Mouse (Mus musculus) heart, adult 8-10 months (tissue): ENCODE measurements around the gene Gimap7. TPM values are rescaled to one million over a fixed set of nuclear protein-coding genes. Genes with fewer than 3 reads are reported as not detected.

Source experiments
- DNase-seq: peaks from one replicate; pipeline ENCODE4 v3.0.0; 2022; ENCODE audit warnings: low spot score
- total RNA-seq, 4 experiments: library from RNA; stranded (reverse); gene quantifications; 2 replicates each; pipeline ENCODE4 v1.2.4; 2022

The Gimap7 gene
- total RNA-seq, 4 experiments from 2014 or later = 0.22 to 0.78 (median 0.71) TPM; not detected in 1

DNA sequence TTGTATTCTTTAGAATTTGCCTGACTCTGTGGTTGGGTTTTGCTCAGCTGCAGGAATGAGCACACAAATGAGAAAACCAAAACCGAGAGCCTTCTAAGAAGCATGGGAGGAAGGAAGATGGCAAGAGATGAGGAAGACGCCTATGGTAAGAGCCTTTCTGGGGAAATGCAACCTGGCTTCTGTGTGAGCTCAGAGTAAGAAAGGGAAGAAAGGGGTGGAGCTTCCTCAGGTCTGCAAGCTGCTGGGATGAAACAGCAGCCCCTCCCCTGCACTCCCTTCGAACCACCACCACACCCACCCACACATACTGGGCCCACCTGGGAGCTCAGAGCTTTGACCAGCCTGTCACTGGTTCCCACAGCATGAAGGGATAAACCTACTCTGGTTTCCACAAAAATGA is 22.9 kb downstream of the Gimap7 start:
- no peak for DNase-seq

DNA sequence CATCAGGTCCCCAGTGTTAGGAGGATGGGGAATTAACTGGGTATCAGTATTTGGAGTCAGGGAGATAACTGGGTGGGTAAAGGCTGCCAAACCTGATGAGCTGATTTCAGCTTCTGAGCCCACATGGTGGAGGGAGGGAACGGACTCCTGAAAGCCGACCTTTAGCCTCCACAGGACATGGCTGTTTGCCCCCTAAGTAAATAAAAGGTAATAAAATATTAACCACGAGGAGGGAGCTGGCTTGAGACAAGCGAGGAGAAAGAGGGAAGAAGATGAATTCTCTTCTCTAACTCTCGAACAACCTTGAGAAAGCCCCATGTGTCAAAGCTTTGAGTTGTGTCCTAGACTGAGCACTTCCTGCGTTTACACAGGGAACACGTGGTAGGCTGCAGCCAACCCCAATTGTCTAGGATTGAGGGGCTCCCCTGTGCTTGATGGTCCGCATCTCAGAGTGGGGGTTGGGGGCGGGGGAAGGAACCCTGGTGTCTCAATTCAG is 23.3 kb downstream of the Gimap7 start:
- DNase-seq = no peak

DNA sequence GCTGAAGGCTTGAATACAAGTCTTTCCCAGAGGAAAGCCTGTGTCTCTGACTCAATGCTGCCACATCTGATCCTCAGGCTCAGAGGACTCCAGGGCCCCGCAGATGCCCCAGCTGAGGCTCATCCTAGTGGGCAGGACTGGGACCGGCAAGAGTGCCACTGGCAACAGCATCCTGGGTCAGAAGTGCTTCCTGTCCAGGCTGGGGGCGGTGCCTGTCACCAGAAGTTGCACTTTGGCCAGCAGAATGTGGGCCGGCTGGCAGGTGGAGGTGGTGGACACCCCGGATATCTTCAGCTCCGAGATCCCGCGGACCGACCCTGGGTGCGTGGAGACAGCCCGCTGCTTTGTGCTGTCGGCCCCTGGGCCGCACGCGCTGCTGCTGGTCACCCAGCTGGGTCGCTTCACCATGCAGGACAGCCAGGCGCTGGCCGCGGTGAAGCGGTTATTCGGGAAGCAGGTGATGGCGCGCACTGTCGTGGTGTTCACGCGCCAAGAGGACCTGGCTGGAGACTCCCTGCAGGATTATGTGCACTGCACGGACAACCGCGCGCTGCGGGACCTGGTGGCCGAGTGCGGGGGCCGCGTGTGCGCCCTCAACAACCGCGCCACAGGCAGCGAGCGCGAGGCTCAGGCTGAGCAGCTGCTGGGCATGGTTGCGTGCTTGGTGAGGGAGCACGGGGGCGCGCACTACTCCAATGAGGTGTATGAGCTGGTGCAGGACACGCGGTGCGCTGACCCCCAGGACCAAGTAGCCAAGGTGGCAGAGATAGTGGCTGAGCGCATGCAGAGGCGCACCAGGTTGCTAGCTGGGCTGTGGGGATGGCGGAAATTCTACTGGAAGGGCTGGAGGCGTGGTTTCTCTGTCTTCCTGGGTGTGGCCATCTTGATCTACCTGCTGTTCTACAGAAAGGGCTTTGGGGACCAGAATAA is 24.3 kb downstream of the Gimap7 start:
- DNase-seq = no peak

DNA sequence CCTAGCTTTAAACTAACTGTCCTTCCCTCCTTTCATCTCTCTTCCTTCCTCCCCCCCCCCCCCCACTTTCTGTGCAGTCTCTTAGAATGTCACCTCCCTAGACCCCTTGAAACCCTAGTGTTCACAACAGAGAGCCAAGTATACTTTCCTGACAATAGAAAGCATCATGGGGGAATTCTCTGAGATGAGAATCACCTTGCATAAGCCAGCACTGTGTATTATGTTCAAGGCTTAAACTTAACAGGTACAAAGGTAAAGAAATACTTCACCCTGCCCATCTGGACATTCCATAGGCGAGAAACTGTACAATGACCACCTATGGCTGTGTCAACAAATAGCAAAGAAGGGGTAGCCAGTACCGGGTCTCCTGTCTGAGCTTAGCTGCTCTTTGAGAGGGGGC is 27.1 kb downstream of the Gimap7 start:
- DNase-seq = no peak

DNA sequence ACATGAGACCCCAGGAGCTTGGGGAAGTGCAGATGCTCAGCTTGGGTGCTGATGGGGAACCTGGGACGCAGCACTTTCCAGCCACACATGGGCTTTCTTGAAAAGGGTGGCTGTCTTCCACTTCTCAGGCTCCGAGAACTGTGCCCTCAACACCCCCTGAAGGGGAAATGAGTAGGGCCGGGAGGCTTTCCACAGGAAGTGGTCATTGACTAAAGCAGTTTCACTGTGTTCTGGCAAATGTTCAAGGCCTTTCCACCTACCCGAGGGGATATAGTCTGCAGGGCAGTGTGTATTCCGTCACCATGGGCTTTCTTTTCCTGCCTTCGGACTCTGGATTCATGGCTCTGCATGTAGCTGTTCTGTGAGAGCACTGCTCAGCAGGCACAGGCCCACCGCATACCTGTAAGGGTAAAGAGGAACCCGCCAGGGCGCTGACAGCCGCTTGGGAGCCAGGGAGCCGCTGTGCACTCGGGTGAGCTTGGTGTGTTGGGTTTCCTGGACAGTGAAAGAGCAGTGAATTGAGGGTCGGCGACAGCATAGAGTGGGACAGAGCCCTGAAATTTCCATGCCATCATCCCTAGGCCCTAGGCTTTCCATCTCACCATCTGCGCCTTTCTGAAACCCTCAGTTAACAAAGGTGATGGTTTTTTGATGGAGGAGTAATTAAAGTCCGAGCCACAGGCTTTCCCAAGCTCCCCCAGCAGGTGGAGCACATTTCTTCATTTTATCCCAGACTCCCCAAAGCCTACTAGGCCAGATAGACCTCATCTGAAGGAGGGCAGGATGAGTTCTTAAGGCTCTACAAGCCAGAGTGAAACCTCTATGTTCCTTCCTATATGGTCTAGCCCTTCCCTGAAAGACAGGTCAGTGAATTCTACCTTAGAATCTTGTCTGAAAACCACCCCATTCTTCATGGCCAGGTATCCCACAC is 27.8 kb downstream of the Gimap7 start, which contains the start of gene Gimap5:
Gene Gimap5, plus strand, starts transcription at position 239 of the 931 bp plus-strand sequence.
- peak; percentile 76 for DNase-seq

DNA sequence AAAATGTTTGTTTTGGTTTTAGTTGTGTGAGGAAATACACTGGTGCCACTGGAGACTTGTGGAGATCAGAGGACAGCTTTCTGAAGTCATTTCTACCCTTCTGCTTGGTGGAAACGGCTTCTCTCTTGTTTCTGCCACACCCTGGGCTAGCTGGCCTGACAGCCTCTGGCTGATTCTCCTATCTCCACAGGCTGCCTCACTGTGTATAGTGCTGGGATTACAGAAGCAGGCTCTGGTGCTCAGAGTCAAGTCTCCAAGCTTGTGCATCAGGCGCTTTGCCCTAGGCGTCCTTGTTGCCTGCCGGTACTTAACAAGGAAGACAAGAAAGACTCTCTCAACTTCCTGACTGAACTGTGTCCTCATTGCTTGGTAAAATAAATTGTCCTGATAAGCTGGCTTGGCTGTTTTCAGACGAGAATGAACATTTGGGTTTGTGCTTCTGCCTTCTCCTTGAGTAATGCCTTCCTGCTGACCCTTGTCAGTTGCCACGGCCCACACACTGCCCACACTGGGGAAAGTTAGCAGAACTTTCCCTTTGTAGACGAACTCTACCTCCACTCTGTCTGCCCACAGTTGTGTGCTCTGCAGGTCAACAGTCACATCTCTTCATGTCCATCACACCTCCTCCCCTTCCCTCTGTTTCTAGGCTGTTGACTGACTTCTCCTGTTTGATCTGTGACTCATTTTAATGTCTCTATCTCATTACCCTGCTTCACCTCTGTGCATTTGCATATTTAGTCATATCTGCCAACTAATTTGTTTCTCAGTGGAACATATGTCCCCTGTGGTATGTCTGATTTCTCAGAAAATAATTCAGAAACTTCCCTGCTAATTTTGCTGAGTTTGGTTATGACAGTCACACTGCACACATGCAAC is 28.9 kb downstream of the Gimap7 start:
- DNase-seq = no peak

DNA sequence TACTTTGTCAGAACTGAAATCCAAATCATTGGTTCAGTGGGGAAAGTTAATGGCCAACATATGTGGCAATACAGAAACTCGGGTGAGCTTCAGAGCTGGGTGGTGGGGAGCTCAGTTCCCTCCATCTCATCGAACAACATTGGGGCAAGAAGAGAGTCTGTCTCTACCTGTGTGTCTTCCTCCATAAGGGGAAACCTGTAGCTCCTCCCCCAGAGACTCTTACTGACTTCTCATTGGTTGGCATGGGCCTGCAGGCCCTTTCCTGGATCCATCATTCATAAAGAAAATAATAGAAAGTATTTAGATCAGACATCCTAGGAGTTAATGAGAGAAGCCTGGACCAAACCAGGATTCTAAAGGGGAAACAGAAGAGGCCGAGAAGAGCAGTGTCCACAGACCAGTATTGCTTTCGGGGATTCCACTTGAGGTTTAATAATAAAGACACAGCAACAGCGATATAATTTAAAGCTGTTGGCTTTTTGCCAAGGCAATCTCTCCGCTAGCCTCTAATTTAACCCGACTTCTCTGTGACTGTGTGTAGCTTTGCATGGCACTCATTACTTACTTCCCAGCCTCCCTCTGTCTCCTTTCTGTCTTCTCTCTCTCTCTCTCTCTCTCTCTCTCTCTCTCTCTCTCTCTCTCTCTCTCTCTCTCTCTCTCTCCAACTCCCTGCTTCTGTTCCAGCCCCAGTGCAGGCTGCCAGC is 45.3 kb downstream of the Gimap7 start:
- no peak for DNase-seq

DNA sequence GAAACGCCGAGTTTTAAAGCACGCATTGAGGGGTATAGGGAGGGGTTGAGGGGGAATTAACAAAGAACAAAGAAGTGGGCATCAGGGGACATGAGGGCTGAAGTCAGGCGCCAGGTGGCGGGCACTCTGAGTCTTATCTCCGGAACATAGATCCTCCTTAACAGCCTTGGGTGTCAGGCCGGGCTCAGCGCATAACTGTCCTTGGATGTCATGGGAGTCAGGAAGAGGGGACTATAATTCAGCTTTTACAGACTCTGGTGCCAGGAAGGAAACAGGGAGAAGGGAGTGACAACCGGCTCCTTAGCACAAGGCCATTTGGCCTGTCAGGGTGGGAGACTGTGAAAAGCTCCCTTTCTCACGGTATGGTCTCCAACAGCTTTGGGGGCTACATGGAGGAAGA is 46.1 kb downstream of the Gimap7 start:
- DNase-seq = no peak

DNA sequence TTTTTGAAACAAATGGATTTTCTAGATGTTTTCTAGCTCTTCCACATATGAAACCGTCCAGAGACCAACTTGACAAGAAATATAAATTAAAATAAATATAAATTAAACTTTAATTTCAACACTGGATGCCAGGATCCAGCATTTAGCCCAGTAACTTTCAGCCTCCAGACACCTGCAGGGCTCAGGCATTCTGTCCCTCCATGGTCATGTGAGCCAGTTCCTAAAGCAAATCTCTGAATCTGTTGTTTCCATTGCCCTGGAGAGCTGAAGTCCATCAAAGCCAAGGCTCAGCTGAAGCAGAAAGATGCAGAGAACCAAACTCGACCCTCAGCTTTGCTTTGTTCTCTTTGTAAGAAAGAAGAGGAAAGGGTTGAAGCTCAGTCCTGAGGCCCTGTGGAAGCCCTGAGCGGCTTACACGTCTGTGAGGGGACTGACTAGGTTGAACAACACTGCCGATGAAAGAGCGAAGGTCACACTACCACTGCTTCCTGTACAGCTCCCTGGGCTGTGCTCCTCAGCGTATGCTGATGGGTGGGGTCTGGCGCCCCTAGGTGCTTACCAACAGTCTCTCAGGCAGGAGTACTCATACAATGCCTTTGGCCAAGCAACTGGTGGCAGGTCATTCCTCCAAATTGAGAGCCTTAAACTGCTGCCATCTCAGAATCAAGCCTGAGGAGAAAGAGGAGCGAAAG is 49.9 kb downstream of the Gimap7 start:
- no peak for DNase-seq

DNA sequence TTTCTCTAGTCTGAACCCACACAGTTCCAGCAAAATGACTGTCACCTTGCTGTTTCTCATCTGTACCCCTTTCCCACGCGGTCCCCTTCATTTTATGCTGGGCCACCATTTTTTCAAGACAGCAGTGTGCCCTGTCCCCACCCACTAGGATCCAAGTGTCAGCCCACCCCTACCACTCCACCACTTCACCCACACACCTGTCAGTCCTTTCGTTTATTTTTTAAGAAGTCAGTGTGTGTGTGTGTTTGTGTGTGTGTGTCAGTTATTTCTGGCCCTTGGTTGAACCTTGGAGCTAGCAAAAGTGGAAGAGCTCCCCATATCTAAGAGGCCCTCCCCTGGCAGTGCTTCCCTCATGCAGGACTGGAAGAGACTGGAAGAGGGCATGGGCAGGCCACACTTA is 50.5 kb downstream of the Gimap7 start:
- no peak for DNase-seq

DNA sequence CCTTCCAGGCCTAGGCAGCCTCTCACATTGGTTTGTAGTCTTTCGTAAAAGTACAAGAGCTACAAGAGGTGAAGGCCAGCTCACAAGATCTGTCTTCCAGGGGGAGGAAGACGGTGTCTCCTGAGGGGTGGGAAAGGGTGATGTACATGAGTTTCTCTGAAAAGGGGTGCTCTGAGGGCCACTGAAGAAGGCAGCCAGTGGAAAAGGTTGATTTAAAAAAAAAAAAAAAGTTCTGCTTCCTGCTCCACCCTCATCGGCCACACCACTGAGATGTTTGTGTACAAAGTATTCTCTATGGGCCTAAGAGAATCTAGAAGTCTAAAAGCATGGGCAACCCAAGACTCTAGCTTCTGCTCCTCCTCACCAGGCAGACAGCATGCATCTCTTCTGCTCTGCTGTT is 52.3 kb downstream of the Gimap7 start, which contains the start of gene Gimap3:
Gene Gimap3, minus strand, starts transcription at position 156 of the 400 bp plus-strand sequence.
- DNase-seq = no peak

DNA sequence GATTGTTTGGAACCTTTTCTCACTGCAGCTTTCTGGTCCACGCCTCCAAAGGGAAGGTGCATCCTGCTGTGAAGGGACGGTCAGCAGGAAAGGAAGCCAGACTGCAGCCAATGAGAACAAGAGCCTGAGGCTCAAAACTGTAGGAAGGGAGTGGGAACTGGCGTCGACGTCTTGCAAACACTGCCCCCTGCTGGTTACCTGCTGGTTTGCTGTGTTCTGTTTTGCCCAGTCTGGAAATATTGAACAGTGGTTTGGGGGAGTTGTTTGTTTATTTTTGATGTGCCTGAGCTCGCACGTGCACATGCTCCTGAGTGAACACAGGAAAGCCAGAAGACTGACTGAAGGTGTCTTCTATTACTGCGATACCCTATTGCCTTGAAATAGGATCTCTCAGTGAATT is 53.6 kb downstream of the Gimap7 start:
- DNase-seq = peak; percentile 86

Other genes with a start within 250 kb of the Gimap7 start
- gene Atp6v0e2, start 181.0 kb upstream of the Gimap7 start, total RNA-seq = 10 to 100 TPM; 18.1 to 27.4 (median 23.3) TPM
- gene Lrrc61, start 163.8 kb upstream of the Gimap7 start, total RNA-seq = 10 to 100 TPM; 17.7 to 20.1 (median 18.8) TPM
- gene Rarres2, start 145.8 kb upstream of the Gimap7 start, total RNA-seq = 100 to 1,000 TPM in 1 of 4 experiments, 10 to 100 TPM in 3; 62.1 to 108 (median 77.5) TPM
- not detected for gene Gm45021, start 129.0 kb upstream of the Gimap7 start, total RNA-seq
- 10 to 100 TPM; 35.5 to 40.9 (median 36.3) TPM for gene Repin1, start 124.7 kb upstream of the Gimap7 start, total RNA-seq
- gene Gm44965, start 124.7 kb upstream of the Gimap7 start, total RNA-seq = 1 to 10 TPM in 2 of 4 experiments, not detected in 2; 1.0 to 2.8 TPM
- 10 to 100 TPM; 12.9 to 15.5 (median 14.1) TPM for gene Zfp775, start 116.6 kb upstream of the Gimap7 start, total RNA-seq
- under 1 TPM; 0.22 to 0.69 (median 0.43) TPM for gene AI854703, start 91.9 kb upstream of the Gimap7 start, total RNA-seq
- gene Gimap8, start 71.4 kb upstream of the Gimap7 start, total RNA-seq = 1 to 10 TPM; 4.9 to 8.8 (median 5.8) TPM
- 1 to 10 TPM; 2.6 to 4.2 (median 3.1) TPM for gene Gimap9, start 42.5 kb upstream of the Gimap7 start, total RNA-seq
- gene Gimap4, start 34.1 kb upstream of the Gimap7 start, total RNA-seq = 10 to 100 TPM; 16.1 to 25.6 (median 20.1) TPM
- 10 to 100 TPM; 28.6 to 39.2 (median 35.6) TPM for gene Gimap6, start 10.4 kb upstream of the Gimap7 start, total RNA-seq
- 1 to 10 TPM; 2.7 to 5.0 (median 4.3) TPM for gene Gm28053, start within 50 bp of the Gimap7 start, total RNA-seq
- gene Gimap1, start 20.4 kb downstream of the Gimap7 start, total RNA-seq = 1 to 10 TPM; 6.3 to 9.4 (median 8.0) TPM
- 1 to 10 TPM; 4.1 to 5.0 (median 4.5) TPM for gene Gimap5, start 27.6 kb downstream of the Gimap7 start, total RNA-seq
- gene Gimap3, start 52.2 kb downstream of the Gimap7 start, total RNA-seq = under 1 TPM; 0.53 to 0.86 (median 0.54) TPM
- 10 to 100 TPM; 15.0 to 19.3 (median 17.1) TPM for gene Tmem176a, start 122.3 kb downstream of the Gimap7 start, total RNA-seq
- 10 to 100 TPM; 34.1 to 50.4 (median 41.2) TPM for gene Tmem176b, start 122.9 kb downstream of the Gimap7 start, total RNA-seq
- not detected for gene Aoc1, start 154.3 kb downstream of the Gimap7 start, total RNA-seq
- gene 1600015I10Rik, start 211.3 kb downstream of the Gimap7 start, total RNA-seq = not detected